Mouse (Mus musculus): ENCODE data around the gene Nsl1.

Gene Nsl1

DNA sequence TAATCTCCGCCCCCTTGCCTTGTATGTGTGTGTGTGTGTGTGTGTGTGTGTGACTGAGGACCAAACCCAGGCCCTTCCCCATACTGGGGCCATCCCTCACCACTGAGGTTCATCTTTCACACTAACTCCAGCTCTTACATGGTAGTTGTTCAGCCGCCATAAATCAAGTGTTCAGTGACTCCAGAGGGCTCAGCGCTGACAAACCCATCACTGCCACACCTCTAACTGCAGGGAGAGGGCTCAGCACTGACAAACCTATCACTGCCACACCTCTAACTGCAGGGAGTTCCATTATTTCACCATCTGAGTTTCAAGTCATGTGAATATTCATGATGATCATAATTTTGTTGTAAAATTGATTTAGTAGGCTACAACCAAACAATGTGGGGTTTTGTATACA lies 9.3 kb upstream of the Nsl1 start:
- DNase-seq (ENCODE audit: low read depth, low spot score) = no peak

DNA sequence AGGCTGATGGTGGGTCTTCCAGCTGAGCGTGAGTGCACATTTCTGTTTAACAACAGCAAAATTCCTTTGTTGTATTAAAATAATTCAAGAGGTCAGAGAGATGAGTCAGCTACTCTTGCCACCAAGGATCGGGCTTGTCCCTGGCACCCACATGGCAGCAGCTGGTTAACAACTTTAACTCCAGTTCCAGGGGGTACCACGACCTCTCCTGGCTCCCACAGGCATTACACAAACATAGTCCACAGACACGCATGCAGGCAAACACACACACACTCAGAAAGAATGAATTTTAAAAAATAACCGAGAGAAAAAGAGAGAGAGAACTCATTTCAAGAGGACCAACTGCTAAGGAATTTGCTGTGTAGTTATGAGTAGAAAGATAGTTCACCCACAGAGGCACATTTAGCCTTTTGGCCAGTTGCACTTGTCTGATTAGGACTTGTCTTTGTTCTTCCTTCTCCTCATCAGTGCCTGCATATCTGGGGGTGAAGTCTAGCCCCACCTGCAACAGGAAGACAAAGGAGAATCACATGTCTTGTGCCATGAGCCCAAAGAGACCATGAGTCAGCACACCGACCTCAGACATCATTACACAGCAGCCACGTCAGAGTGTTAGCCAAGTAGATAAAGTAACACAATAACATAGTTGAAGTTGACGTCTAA lies 7.8 kb upstream of the Nsl1 start:
- no peak for DNase-seq (ENCODE audit: low read depth, low spot score)

DNA sequence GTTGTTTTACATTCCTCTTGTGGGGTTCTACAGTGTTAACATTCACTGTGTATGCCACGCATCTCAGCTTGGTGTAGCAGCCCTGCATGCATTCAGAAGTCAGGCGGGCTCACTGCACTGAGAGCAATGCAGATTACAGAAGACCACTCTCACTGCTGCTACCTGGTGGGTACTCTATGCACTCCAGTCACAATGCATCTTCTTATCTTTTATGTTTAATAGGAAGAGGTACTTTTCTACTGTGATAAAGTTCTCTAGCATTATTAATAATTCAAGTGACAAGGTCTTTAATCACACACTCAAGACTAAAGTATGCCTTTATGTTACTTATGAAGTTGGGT lies 7.3 kb upstream of the Nsl1 start:
- no peak for DNase-seq (ENCODE audit: low read depth, low spot score)

DNA sequence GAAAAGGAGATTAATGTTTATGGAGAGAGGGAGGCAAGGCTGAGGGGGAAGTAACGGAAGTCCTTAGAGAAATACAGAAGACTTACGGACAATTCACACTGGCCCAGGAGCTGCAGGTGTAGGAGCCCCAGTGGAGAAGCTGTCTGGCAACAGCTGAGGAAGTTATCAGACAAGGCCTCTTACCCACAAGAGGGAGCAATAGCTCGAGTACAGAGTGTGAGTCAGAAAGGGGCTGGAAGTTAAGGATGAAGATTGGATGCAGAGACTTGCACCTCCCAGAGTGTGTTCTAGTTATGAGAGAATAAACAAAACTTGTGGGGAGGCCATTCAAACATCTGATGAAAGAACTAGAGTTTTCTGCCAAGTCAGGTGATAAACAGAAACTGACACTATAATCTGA lies 5.4 kb upstream of the Nsl1 start:
- no peak for DNase-seq (ENCODE audit: low read depth, low spot score)

DNA sequence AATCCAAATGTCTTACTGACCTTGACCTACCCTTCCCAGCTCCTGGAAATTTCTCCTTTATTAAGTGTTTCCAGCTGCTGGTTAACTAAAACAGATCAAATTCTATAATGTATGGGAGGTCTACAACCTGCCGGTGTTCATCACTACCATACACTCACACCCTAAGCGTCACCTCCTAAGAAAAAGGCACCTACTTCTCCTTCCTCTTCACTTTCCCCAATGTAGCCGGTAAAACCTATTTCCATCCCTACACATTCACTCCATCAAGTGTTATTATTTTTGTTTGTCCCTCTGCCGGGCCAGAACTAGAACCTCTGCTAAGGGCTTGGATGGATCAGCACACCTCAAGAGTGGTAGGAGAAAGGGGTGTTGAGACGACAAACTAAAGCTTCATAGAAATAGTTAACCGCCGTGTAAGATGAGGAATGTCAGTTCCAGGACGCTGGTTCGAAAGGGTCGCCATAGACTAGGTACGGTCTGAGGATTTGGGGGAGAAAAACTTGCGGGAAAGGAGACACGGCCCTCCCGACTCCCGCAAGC lies 501 bp upstream of the Nsl1 start:
- DNase-seq (ENCODE audit: low read depth, low spot score) = no peak

DNA sequence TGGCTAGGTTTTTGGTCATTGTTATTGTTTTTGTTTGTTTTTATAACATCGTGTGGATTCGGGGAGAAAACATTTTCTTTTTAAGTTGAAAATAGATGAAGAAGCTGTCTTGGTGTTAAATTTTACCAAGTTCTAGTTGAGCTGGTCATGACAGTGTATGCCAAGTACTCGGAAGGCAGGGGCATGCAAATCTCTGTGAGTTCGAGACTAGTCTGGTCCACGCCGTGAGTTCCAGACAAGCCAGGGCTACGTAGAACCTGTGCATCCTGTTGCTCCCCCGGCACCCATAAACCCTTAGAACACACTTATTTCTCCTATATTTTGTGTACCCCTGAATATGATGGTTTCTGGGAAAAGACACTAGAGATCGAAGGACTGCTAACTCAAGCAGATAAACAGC lies 888 bp downstream of the Nsl1 start:
- DNase-seq (ENCODE audit: low read depth, low spot score) = no peak

DNA sequence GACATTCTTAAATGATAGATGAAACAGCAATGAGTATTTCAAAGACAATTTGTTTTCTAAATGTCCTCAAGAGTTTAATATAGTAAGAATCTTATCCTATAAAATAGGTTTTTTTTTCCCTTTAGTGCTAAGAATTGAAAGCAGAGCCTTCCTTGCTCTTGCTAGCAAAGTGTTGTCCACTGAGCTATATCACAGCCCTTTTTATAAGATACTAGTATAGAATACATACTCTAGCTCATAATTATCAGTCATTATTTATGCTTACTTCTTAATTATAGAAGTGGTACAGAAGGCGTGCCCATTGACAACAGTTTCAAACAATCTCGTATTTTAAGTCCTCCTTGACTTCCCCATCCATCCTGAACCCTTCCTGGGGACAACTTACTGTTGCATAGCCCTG lies 1.7 kb downstream of the Nsl1 start:
- DNase-seq (ENCODE audit: low read depth, low spot score) = no peak

DNA sequence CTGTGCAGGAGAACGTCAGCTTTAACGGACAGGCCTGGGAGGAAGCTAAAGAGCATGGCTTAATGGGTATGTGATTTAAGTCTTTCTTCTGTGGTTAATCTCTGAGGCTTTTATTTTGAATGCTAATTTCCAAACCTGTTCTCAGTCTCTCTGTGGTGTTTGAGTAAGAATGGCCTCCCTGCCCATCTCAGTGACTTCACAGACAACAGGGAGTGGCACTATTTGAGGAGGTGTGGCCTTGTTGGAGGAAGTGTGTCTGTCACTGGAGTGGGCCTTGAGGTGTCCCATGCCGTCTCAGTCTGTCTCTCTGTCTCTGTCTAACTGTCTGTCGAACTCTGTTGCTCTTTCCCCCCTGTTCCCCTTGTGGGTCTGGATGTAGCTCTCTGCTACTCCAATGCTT lies 2.4 kb downstream of the Nsl1 start:
- DNase-seq (ENCODE audit: low read depth, low spot score) = peak; percentile 90

DNA sequence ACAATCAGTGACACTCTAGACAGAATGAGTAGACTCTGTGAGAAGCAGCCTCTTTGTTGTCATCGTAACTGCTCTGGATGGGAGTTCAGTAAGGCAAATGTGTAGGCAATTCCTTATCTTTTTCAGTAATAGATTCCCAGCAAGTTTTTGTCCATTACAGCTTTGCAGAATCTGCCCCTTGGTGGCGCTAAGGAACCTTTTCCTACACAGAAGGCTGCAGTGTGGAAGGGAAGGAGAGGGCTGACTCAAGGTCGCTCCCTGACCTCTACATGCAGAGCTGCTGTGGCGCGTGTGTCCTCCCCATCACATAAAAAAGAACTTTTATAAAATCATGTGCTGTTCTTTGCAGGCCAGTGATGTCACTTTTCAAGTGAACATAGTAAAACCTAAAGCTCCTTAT lies 5.6 kb downstream of the Nsl1 start:
- DNase-seq (ENCODE audit: low read depth, low spot score) = peak; percentile 55

DNA sequence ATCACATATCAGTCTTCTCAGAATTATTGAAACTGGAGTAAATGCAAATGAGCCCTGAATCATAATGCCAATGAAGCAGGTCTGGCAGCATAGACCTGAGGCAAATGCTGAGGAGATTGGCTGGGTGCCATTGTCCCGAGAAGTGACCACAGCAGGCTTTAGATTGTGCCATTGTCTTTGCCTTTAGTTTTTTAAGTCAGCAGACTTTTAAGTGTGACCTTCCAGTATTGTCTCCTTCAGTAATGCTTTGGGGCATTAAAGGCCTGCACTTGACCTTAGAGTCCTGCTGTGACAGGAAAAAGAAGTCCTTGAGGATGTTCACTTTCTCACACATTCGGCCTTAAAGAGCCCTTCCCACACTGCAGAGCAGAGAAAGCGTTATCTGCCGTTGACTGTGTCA lies 7.4 kb downstream of the Nsl1 start:
- DNase-seq (ENCODE audit: low read depth, low spot score) = peak; percentile 75

DNA sequence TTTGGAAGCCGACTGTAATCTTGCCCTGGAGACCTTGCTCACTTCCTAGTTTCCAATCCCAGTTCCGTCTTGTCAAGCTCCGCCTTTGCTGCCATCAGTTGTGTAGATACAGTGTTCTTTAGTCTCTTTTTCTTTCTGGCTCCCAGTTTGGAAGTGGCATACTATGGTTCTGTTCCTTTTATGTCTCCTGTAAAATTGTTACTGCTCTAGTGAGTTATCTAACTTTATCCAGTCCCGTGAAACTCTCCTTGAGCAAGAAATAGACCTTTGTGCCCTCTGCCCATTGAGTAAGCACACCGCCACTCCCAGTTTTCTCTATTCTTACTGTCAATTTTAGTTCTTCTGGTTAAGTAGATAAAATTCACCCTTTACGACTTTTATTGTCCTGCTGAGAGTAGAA lies 8.8 kb downstream of the Nsl1 start:
- no peak for DNase-seq (ENCODE audit: low read depth, low spot score)

DNA sequence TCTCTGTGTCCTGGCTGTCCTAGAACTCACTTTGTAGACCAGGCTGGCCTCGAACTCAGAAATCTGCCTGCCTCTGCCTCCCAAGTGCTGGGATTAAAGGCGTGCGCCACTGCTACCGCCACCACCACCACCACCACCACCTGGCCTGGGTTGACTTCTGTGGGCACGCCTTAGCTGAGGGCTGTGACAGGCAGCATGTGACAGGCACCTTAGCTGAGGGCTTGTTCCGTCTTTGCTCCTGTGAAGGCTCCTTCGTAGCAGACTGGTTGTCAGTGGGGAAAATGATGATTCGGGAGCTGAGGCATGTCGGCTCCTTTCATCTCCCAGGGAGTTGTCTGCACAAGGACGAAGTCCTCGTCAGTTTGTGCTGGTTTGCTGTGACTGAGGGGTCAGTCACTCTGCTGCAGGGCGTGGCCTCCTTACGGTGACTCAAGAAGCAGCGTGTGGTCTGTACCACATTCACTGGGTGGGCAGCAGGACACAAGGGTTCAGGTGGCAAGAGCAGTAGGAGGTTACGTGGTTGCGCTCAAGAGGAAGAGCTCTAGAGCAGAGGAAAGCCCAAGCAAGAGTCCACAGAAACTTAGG lies 9.6 kb downstream of the Nsl1 start:
- DNase-seq (ENCODE audit: low read depth, low spot score) = no peak

DNA sequence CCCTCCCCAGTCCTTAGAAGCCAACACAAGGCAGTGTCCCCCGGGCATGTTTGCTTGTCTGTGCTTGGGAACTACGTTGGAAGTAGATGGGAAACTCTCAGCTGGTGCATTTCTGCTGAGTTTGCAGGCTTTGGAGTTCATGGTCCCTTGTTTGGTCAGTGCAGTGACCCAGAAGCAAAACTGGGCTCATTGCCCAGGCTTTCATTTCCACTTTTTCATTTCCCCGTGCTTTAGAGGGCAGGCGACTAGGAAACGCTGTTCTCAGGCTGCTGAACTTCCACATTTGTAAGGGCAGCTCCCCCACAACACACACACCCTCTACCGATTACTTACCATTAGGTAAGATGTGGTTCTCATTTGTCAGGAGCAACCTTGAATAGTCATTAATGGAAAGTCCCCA lies 10.2 kb downstream of the Nsl1 start:
- DNase-seq (ENCODE audit: low read depth, low spot score) = no peak

DNA sequence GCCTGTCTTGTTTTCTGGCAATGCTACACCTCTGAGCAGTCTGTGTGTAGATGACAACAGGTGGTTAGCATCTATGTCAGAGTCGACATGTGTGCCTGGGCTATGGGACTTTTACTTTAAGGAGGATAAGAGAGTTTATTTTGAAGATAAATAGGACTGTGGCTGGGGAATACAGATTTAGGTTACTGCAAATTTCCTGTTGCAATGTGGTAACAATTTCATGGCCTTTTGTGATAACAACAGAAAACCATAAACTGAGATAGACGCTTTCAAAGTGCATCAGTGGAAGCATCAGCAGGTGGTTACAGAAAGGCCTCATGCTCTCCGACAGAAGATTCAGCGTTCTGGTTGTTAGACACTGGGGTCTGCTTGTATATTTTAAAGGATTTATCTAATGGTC lies 10.7 kb downstream of the Nsl1 start:
- DNase-seq (ENCODE audit: low read depth, low spot score) = no peak

DNA sequence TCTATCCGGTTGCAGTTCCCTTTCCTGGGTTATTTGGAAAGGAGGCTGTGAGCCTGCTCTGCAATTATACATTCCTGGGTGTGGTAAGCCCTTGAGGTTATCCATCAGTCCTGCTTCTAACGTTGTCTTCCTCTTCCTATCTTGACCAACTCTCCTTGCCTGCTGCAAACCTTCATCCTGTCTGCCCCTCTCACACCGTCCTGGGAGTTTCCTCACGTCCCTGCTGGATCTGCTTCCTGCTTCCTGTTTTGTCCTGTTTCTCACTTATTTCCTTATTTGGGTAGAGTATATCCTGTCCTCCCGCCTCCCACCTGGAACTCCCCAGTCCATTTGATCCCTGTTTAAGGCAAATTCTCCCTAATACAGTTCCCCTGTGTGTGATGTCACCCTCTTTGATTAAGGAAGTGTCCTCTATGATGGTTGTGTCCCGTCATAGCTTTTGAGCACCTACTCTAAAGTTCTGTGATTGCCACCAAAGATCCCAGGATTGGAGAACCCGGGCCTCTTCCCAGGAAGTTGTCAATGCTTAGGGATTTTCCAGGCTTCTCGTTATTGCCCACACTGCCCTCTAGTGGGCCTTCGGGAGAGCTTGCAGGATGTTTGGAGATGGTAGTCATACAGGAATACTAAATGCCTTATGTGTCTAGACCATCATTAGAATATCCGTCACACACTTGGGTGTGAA lies 12.5 kb downstream of the Nsl1 start:
- peak; percentile 78 for DNase-seq (ENCODE audit: low read depth, low spot score)

DNA sequence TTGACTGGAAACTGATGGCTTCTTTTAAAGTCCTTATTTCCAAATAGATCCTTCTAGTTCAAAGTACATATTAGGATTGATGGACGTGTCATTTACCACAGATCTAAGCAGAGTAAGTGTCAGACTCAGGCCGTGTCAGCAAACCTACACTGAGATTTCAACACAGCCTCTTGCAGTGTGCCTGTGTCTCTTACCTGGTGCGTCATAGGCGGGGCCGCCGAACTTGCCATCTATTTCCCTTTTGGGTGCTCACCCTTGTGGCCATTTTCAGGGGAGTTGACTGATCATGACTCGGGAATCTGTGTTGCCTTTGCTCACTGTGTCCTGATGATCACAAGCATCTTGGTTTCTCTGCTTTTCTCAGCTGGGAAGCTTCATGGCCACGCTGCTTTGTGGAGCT lies 20.4 kb downstream of the Nsl1 start:
- no peak for DNase-seq (ENCODE audit: low read depth, low spot score)

DNA sequence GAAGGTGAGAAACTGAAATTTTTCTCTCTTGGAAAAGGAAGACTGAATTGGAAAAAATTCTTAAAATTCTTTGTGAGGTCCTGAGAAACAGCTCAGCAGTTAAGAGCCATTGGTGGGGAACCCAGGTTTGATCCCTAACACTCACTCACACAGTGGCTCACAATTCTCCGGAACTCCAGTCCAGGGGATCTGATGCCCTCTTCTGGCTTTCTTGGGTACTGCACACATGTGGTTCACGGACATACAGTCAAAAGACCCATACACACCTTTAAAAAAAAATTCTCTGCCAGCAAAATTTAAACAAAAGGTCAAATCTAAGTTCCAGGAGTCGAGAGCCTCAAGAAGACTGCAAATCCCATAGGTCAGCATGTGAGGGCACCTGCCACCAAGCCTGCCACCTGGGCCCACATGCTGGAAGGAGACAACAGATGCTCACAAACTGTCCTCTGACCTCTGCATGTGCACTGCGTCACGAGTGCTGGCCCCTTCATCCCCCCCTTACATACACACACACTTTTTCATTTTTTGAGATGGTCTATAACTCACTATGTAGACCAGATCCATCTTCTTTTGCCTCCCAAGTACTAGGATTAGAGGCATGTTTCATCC lies 22.2 kb downstream of the Nsl1 start:
- peak; percentile 75 for DNase-seq (ENCODE audit: low read depth, low spot score)

DNA sequence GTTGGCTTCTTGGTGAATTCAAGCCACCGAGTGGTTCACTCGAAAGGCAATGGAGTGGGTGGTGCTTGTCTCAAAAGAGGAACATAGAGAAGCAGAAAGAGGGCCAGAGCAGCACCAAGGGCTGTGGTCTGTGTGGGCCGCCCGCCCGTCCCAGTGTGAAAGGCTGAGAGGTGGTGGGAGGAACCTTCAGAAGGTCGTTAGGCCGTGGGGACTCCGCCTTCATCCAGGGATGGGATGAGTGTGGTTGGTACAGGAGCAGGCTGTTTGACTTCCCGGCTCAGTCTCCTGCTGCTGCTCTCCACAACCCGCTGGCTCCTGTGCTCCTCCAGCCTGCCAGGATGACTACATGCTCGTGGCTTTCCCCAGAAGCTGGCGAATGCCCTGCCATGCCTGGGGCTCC lies 22.8 kb downstream of the Nsl1 start:
- DNase-seq (ENCODE audit: low read depth, low spot score) = peak; percentile 64

DNA sequence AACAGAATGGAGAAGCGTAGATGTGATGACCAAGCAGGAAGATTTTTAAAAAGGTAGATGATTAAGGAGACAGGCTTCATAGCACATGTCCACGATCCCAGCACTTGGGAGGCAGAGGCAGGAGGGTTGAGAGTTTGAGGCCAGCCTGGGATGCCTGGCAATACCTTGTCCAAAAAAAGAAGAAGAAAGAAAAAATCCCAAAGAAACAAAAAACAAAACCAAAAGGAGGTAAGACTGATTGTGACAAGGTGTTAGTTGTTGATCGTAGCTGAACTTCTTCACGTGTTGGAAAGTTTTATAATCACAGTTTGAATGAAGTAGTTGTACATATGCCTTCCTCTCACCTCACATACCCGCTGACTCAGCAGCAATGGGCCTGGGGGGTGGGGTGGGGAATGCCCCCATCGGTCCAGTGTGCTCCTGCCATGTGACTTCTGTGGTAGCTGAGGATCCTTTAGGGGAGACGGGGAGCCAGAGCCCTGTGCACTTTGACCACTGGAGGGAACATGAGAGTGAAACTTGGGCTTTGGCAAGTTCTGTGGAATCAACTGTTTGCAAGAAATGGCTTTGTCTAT lies 23.6 kb downstream of the Nsl1 start:
- no peak for DNase-seq (ENCODE audit: low read depth, low spot score)

DNA sequence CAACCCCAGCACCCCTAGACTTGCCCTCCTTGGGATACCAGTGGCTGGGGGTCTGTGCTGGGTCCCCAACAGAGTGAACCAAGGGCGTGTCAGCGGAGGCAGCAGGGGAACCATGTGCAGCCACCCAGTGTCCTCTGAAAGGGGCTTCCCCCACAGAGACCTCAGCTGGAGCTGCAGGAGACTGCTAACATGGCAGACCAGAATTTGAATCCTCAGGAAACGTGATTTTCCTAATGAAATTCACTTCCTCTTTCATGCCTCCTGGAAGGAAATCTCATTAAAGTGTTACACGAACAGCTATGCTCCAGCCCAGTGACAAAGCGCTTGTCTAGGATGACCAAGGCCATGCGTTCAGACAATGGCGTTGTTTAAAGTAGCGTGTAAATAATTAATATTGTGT lies 24.1 kb downstream of the Nsl1 start:
- no peak for DNase-seq (ENCODE audit: low read depth, low spot score)

DNA sequence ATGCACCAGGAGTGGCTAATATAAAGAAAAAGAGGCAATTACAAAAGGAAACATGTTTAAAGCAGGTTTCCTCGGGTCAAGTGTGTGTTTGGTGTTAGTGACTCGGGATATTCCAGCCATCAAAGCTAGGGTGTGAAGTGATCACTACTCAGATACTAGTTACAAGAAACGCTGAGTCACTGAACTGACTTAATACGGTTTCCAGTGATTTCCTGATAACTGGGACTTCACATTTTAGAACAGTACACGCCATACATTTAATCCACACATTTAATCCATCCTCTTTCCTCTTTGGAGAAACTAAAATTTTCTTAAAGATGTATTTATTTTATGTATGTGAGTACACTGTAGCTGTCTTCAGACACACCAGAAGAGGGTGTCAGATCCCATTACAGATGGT lies 25.1 kb downstream of the Nsl1 start:
- DNase-seq (ENCODE audit: low read depth, low spot score) = no peak

DNA sequence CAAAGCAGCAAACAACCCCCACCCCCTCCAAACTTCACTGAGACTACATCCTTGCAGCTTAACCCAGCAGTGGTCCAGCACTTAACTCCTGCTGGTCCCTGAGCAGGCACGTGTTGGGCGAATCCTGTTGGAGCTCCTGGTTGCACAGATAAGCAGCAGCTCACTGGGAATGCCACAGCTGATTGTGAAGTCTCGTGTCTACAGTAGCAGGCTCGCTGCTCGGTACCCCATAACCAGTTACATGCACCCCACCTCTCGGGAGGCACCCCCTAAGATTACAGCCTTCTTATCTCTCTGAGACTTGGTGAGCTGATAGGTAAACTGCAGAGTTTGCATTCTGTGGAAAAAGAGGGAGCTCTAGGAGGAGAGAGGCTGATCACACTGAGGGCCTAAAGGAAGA lies 26.5 kb downstream of the Nsl1 start:
- DNase-seq (ENCODE audit: low read depth, low spot score) = no peak

DNA sequence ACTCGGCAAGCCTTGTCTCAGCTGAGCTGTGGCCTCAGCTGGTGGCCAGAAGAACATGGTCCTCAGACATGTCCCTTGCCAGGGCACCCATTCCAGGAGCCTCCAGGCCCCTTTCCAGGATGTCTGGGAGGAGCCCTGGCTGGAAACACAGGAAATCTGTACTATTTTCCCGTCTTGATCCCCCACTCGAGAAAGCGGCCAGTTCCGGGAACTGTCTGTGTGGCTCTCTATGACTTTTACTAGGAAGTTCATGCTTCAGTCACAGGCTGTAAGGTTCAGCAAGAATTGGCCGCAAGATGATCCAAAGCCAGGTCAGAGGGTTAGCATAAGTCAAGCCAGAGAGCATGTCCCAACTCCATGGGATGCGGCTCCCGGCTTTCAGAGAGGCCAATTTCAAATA lies 29.2 kb downstream of the Nsl1 start:
- no peak for DNase-seq (ENCODE audit: low read depth, low spot score)
